Mouse (Mus musculus): ENCODE results near the gene Rasa2. TPM values are rescaled to one million over a fixed set of nuclear protein-coding genes. Genes with fewer than 3 reads are reported as not detected.

The Rasa2 gene
- 66.5 TPM for polyA plus RNA-seq (2017; shearing (Covaris generic))

GRCm38 (mm10) chr9:96631389-96632072, at the start of gene Rasa2:
TSS of gene Rasa2 (minus strand) at chr9:96631617.

GRCm38 (mm10) chr9:96524972-96525506, 106.4 kb downstream of the Rasa2 start, which contains the start of gene Gm28729:
TSS of gene Gm28729 (minus strand) at chr9:96525264.

Other genes with a start within 250 kb of the Rasa2 start
- gene Rnf7, start 152.9 kb downstream of the Rasa2 start, polyA plus RNA-seq (2017; shearing (Covaris generic)): 63.1 TPM
- gene Gm28729, start 106.4 kb downstream of the Rasa2 start, polyA plus RNA-seq (2017; shearing (Covaris generic)): 0.32 TPM
- gene Zbtb38, start 121.2 kb upstream of the Rasa2 start, polyA plus RNA-seq (2017; shearing (Covaris generic)): 30.0 TPM